Mouse (Mus musculus): ENCODE data around the gene Cacna1c.
A peak's percentile ranks its signal among the peaks of the same experiment; 100 is the strongest.

Gene Cacna1c

GRCm38 (mm10) chr6:118735145-118735544 lies 461.1 kb downstream of the Cacna1c start:
- DNase-seq: no peak

- no peak for DNase-seq
Measured at GRCm38 (mm10) chr6:118731937-118732336, 464.3 kb downstream of the Cacna1c start.

- no peak for DNase-seq
Measured at GRCm38 (mm10) chr6:118724908-118725307, 471.3 kb downstream of the Cacna1c start.

GRCm38 (mm10) chr6:118724388-118724787 lies 471.8 kb downstream of the Cacna1c start:
- DNase-seq: no peak

- DNase-seq: no peak
Measured at GRCm38 (mm10) chr6:118722336-118722735, 473.9 kb downstream of the Cacna1c start.

GRCm38 (mm10) chr6:118719486-118719885 lies 476.7 kb downstream of the Cacna1c start:
- no peak for DNase-seq

- DNase-seq: no peak
Measured at GRCm38 (mm10) chr6:118713286-118713685, 482.9 kb downstream of the Cacna1c start.

- no peak for DNase-seq
Measured at GRCm38 (mm10) chr6:118711677-118712322, 484.4 kb downstream of the Cacna1c start.

- DNase-seq: no peak
Measured at GRCm38 (mm10) chr6:118707066-118707465, 489.2 kb downstream of the Cacna1c start.

- no peak for DNase-seq
Measured at GRCm38 (mm10) chr6:118705840-118706239, 490.4 kb downstream of the Cacna1c start.

- DNase-seq: no peak
Measured at GRCm38 (mm10) chr6:118694626-118695025, 501.6 kb downstream of the Cacna1c start.

GRCm38 (mm10) chr6:118689447-118689846 lies 506.8 kb downstream of the Cacna1c start:
- DNase-seq: no peak

- DNase-seq: no peak
Measured at GRCm38 (mm10) chr6:118688856-118689255, 507.4 kb downstream of the Cacna1c start.

- no peak for DNase-seq
Measured at GRCm38 (mm10) chr6:118680814-118681213, 515.4 kb downstream of the Cacna1c start.

- no peak for DNase-seq
Measured at GRCm38 (mm10) chr6:118678031-118678430, 518.2 kb downstream of the Cacna1c start.

- no peak for DNase-seq
Measured at GRCm38 (mm10) chr6:118677306-118677705, 518.9 kb downstream of the Cacna1c start.

GRCm38 (mm10) chr6:118674781-118675180 lies 521.4 kb downstream of the Cacna1c start:
- no peak for DNase-seq

- DNase-seq: no peak
Measured at GRCm38 (mm10) chr6:118673974-118674695, 522.1 kb downstream of the Cacna1c start.

GRCm38 (mm10) chr6:118653331-118653730 lies 542.9 kb downstream of the Cacna1c start:
- no peak for DNase-seq

GRCm38 (mm10) chr6:118649121-118649783 lies 547.0 kb downstream of the Cacna1c start:
- no peak for DNase-seq

GRCm38 (mm10) chr6:118646265-118647061 lies 549.8 kb downstream of the Cacna1c start:
- DNase-seq: peak; percentile 82

GRCm38 (mm10) chr6:118644866-118645265 lies 551.4 kb downstream of the Cacna1c start:
- DNase-seq: no peak

- DNase-seq: no peak
Measured at GRCm38 (mm10) chr6:118643541-118643940, 552.7 kb downstream of the Cacna1c start.
